Mouse (Mus musculus) heart, postnatal 36 days (tissue): ENCODE data around the gene Gm8947. TPM values are rescaled to one million over a fixed set of nuclear protein-coding genes. Genes with fewer than 3 reads are reported as not detected.
A peak's percentile ranks its signal among the peaks of the same experiment; 100 is the strongest.

Experiments used
- DNase-seq, 2 experiments: peaks; one replicate each; pipeline ENCODE4 v3.0.0; 2021 to 2022
- intact Hi-C: fragments of 180-260 bp; cut with DNase I; formaldehyde crosslinking; loops from one replicate; pipeline ENCODE4 v1.15.1; 2025
- total RNA-seq, 2 experiments: library from RNA; stranded (reverse); gene quantifications; 2 replicates each; pipeline ENCODE4 v1.2.3; 2021

Gene Gm8947
- total RNA-seq, 2 experiments from 2014 or later: not detected

- intact Hi-C loops: no loop called here
- peak in 1 of 2 experiments; percentile 0 for DNase-seq
These were observed 27.9 kb downstream of the Gm8947 start for GRCm38 (mm10) chr1:151220098-151220497.

- intact Hi-C loops: no loop called here
- DNase-seq: no peak
These were observed 30.5 kb downstream of the Gm8947 start for GRCm38 (mm10) chr1:151222561-151223267.

- intact Hi-C loops: no loop called here
- DNase-seq: no peak
These were observed 31.2 kb downstream of the Gm8947 start for GRCm38 (mm10) chr1:151223377-151223776.

- DNase-seq: no peak
- intact Hi-C loops: no loop called here
These were observed 32.4 kb downstream of the Gm8947 start for GRCm38 (mm10) chr1:151224536-151224935.

DNA sequence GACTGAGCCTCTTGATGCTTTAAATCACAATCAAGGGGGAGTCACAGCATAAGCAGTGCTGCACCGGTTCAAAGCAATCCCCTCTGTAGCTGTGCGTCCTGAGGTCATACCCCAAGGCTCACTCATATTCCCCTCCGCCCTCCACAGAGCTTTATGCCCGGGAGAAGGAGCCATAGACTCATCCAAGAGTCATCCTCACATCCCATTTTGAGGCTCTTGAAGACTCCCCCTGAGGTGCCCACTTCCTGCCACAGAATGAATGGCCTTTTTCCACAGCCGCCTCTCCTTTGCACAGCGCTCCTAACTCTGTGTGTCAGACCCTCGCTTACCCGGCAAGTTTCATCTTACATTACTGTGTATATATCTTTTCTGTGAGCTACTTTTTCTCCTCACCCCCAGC is 35.3 kb downstream of the Gm8947 start:
- DNase-seq: no peak
- intact Hi-C loops: no loop called here

GRCm38 (mm10) chr1:151228320-151228989 is 36.3 kb downstream of the Gm8947 start:
- intact Hi-C loops: no loop called here
- DNase-seq: no peak

DNA sequence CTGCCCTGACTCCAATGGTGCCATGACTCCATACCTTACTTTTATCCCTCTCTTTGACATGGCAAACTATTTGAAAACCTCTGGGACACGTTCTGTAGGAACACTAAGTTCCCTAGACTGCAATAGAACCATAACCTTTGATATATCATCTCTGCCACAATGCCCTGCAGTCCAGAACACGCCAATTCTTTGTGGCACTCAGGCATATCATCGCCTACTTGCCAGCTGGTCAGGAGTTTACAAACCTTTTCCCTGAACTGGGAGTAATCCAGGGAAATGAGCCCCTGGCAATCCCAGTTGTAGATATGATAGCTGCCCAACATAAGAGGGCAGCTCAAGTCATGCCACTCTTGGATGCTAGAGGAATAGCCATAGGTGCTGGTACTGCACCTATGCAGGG is 40.2 kb downstream of the Gm8947 start:
- no peak for DNase-seq
- intact Hi-C loops: no loop called here

- DNase-seq: no peak
- intact Hi-C loops: no loop called here
These were observed 41.6 kb downstream of the Gm8947 start for GRCm38 (mm10) chr1:151233756-151234155.

- no peak for DNase-seq
- intact Hi-C loops: loop anchor here (5.0 kb wide), 1 partner anchor 107 kb away; the partner anchor contains the start of gene Ivns1abp
These were observed 43.4 kb downstream of the Gm8947 start for GRCm38 (mm10) chr1:151235574-151235973.

DNA sequence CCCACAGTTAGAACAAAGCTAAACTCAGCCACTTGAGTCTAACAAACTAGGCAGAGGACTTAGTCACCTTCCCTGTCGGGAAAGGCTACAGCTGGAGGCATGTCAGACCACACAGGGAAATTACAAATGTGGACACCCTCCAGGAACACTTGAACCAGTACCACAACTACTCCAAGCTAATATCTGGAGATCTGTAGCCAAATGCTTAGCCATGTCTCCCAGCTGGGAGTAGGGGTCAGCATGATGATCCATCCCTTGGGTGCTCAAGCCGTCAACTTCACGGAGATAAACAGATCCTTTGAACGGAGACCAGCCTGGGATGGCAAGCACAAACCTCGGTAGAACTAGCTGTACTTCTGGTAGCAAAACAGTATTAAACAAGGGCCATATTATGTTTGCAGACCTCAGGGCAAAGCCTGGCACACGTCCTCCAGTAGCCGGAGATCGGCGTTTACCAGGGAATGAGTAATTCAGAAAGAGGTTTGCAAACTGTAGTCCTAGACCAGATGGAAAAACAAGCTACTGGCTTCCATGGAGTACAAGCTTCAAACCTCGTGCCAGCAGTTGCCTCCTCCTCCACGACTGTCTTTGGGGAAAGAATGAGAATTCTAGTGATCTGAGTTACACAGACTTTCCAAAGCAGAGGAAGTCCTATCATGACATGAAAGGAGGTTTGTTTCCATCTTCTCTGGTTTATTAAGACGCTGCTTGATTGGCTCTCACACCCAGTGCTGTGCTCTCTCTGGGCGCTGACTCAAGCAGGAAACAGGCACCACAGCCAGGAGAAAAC is 44.2 kb downstream of the Gm8947 start:
- intact Hi-C loops: loop anchor here (5.0 kb wide), 1 partner anchor 106 kb away; the partner anchor contains the start of gene Ivns1abp
- peak; percentile 37 to 61 for DNase-seq

DNA sequence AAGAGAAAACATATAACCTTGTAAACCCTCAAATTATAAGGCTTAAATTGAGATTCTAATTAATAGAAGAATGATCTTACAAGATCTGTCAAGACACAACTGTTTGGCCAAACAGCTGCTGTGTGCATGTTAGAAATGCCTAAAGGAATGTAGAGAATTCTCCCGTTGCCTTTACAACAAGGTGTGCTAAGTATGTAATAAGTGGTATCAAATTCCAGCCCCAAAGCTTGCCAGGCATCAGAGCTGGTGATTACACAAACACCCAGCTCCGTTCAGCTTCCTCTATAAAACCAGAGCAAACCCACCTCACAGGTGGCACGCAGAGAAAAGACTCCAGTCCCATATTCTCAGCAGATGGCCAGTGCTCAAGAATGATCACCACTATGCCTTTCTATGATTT is 45.6 kb downstream of the Gm8947 start:
- intact Hi-C loops: loop anchor here (5.0 kb wide), 1 partner anchor 105 kb away; the partner anchor contains the start of gene Ivns1abp
- DNase-seq: no peak

DNA sequence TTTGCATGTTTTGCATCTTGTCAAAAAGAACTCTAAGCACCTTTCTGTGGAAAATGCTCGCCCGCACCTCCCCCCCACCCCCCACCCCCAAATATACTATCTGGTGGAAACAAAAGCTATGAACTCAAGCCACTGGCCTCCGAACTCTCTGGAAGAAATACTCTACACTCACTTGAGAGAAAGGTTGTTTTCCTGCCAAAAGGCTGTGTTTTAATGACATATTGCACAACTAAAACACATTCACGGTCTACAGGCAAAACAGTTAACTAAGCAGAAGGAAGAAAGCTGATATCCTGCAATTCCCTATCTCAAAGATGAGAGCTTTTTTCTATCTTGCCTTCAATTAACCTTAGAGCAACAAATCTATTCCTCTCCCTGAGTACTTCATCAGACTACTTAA is 51.2 kb downstream of the Gm8947 start:
- intact Hi-C loops: no loop called here
- no peak for DNase-seq

Other genes starting within 250 kb of the Gm8947 start
- gene Hmcn1, start 198.9 kb upstream of the Gm8947 start, total RNA-seq: 10 to 100 TPM; 12.9 to 13.1 TPM
- gene Gm47985, start 9.8 kb upstream of the Gm8947 start, total RNA-seq: under 1 TPM; 0.39 to 0.84 TPM
- gene Gm47995, start 6.1 kb downstream of the Gm8947 start, total RNA-seq: not detected
- not detected for gene 3110040M04Rik, start 11.7 kb downstream of the Gm8947 start, total RNA-seq
- not detected for gene Gm47996, start 17.8 kb downstream of the Gm8947 start, total RNA-seq
- gene Ivns1abp, start 152.1 kb downstream of the Gm8947 start, total RNA-seq: 100 to 1,000 TPM; 774 to 837 TPM
- 1 to 10 TPM; 7.0 to 8.8 TPM for gene Swt1, start 236.1 kb downstream of the Gm8947 start, total RNA-seq
- 10 to 100 TPM; 20.0 to 20.3 TPM for gene Trmt1l, start 236.2 kb downstream of the Gm8947 start, total RNA-seq